In the genomic region with DNA sequence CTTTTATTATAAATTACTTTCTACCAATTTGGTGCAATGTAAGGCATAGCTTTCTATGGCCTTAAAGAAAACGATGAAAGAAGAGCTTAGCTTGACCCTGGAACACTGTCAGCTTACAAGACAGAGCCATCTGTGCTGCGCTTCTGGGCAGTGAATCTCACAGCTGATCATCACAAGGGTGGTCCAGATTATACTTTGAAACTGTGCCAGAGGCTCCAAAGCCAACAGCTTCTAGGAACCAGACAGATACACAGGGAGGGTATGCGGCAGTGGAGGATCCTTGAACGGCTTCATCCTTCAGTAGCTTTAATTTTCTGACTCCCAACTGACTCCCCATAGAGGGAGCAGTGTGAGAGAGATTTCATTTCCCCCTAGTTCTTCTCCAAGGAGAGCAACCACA, we compare ENCODE assay signal across 20 mouse cellular contexts. TPM values are rescaled to one million over a fixed set of nuclear protein-coding genes. Genes with fewer than 3 reads are reported as not detected.
DNase-seq lines count a peak whose midpoint lies in the region; ATAC-seq and TF ChIP-seq lines count a peak whose summit lies in the region.
"Had no signal": no experiment of that assay in that cellular context is flagged by ENCODE, and none has a peak within 500 bp of the region (broad histone marks: within the 10 kb centered on the region; RNA-seq: fewer than 3 reads in every experiment).

No protein-coding gene starts in this region.

- 82% methylated on average over 4 of the region's 4 CpGs for WGBS in forebrain, embryonic 14.5 days
- 93% methylated on average over 4 of the region's 4 CpGs for WGBS in forebrain, embryonic 10.5 days
- 56% methylated on average over 4 of the region's 4 CpGs for WGBS in lung, embryonic 14.5 days
- 71% methylated on average over 4 of the region's 4 CpGs for WGBS in midbrain, embryonic 15.5 days

- no peak for TF ChIP-seq CTCF in lung, embryonic 14.5 days (IDR thresholded peaks at IDR 0.05; ENCODE audit: low read depth)
- no peak for TF ChIP-seq CTCF in brain, embryonic 14.5 days (IDR thresholded peaks at IDR 0.05; ENCODE audit: borderline replicate concordance, extremely low read depth, insufficient read depth, insufficient read length)

- DNase-seq in forebrain, embryonic 14.5 days (ENCODE audit: low spot score), result peak; percentile 39
- DNase-seq in forebrain, embryonic 10.5 days (ENCODE audit: extremely low spot score, low spot score), result no peak
- peak; percentile 50 for DNase-seq in lung, embryonic 14.5 days
- DNase-seq in lung, postnatal 36 days, result no peak
- peak; percentile 60 for DNase-seq in brain, embryonic 14.5 days (ENCODE audit: low read depth)
- DNase-seq: kidney, adult 2 months; layer of hippocampus, postnatal 36 days; right cerebral cortex, postnatal 25 days; thymus, postnatal 4 days had no signal

- H3K9ac ChIP-seq in forebrain, embryonic 14.5 days (ENCODE audit: low read length), result no peak overlapping the region
- H3K9ac ChIP-seq in lung, embryonic 14.5 days, result no peak overlapping the region
- H3K9ac ChIP-seq in midbrain, embryonic 15.5 days, result no peak overlapping the region
- H3K9ac ChIP-seq: embryonic facial prominence, embryonic 13.5 days; heart, embryonic 15.5 days; limb, embryonic 13.5 days; liver, embryonic 15.5 days had no signal

- H3K4me1 ChIP-seq in forebrain, embryonic 14.5 days (ENCODE audit: control insufficient read depth, insufficient read depth, low read length), result no peaks in the 10 kb centered on the region
- no peaks in the 10 kb centered on the region for H3K4me1 ChIP-seq in forebrain, embryonic 10.5 days
- H3K4me1 ChIP-seq in lung, embryonic 14.5 days (ENCODE audit: insufficient read depth), result no peaks in the 10 kb centered on the region
- H3K4me1 ChIP-seq in midbrain, embryonic 15.5 days, result no peaks in the 10 kb centered on the region
- H3K4me1 ChIP-seq: embryonic facial prominence, embryonic 13.5 days; heart, embryonic 15.5 days; liver, embryonic 15.5 days had no signal

- H3K9me3 ChIP-seq in forebrain, embryonic 14.5 days (replicated peaks; ENCODE audit: control insufficient read depth, low read length), result no peaks in the 10 kb centered on the region
- no peaks in the 10 kb centered on the region for H3K9me3 ChIP-seq in forebrain, embryonic 10.5 days
- H3K9me3 ChIP-seq in lung, embryonic 14.5 days (ENCODE audit: low read depth, low read length), result no peaks in the 10 kb centered on the region
- no peaks in the 10 kb centered on the region for H3K9me3 ChIP-seq in midbrain, embryonic 15.5 days
- H3K9me3 ChIP-seq: embryonic facial prominence, embryonic 13.5 days; heart, embryonic 15.5 days; limb, embryonic 13.5 days had no signal

- H3K27me3 ChIP-seq in forebrain, embryonic 14.5 days (replicated peaks; ENCODE audit: control insufficient read depth, insufficient read depth, low read length), result no peaks in the 10 kb centered on the region
- H3K27me3 ChIP-seq in forebrain, embryonic 10.5 days (ENCODE audit: poor library complexity, severe bottlenecking), result no peaks in the 10 kb centered on the region
- H3K27me3 ChIP-seq in lung, embryonic 14.5 days (ENCODE audit: insufficient read depth, low read length), result no peaks in the 10 kb centered on the region
- no peaks in the 10 kb centered on the region for H3K27me3 ChIP-seq in midbrain, embryonic 15.5 days (replicated peaks)
- H3K27me3 ChIP-seq: embryonic facial prominence, embryonic 13.5 days; heart, embryonic 15.5 days; limb, embryonic 13.5 days; liver, embryonic 15.5 days had no signal

- H3K4me2 ChIP-seq in forebrain, embryonic 14.5 days (ENCODE audit: low read length), result no peak overlapping the region
- H3K4me2 ChIP-seq in lung, embryonic 14.5 days, result no peak overlapping the region
- H3K4me2 ChIP-seq in midbrain, embryonic 15.5 days, result no peak overlapping the region
- H3K4me2 ChIP-seq: embryonic facial prominence, embryonic 13.5 days; heart, embryonic 15.5 days; limb, embryonic 13.5 days; liver, embryonic 15.5 days had no signal

- ATAC-seq in forebrain, embryonic 14.5 days, result peak; percentile 32; the same call in 1 of the 2 replicates
- peak; percentile 44; the same call in 1 of the 2 replicates for ATAC-seq in lung, embryonic 14.5 days (ENCODE audit: insufficient read depth)
- peak; percentile 60; the same call in 1 of the 2 replicates for ATAC-seq in midbrain, embryonic 15.5 days (replicated peaks)
- ATAC-seq in CD4-positive, CD25-positive, alpha-beta regulatory T cell, adult 4 months, result no peak

- no peak overlapping the region for H3K4me3 ChIP-seq in forebrain, embryonic 14.5 days (ENCODE audit: low read depth, low read length)
- H3K4me3 ChIP-seq in forebrain, embryonic 10.5 days, result no peak overlapping the region
- no peak overlapping the region for H3K4me3 ChIP-seq in lung, embryonic 14.5 days (ENCODE audit: low read depth, low read length)
- H3K4me3 ChIP-seq in midbrain, embryonic 15.5 days, result no peak overlapping the region
- H3K4me3 ChIP-seq: embryonic facial prominence, embryonic 13.5 days; heart, embryonic 15.5 days; limb, embryonic 13.5 days; liver, embryonic 15.5 days had no signal

- H3K36me3 ChIP-seq in forebrain, embryonic 14.5 days (ENCODE audit: control insufficient read depth, insufficient read depth, low read length), result no peaks in the 10 kb centered on the region
- H3K36me3 ChIP-seq in forebrain, embryonic 10.5 days (replicated peaks), result no peaks in the 10 kb centered on the region
- H3K36me3 ChIP-seq in lung, embryonic 14.5 days (ENCODE audit: insufficient read depth), result no peaks in the 10 kb centered on the region
- no peaks in the 10 kb centered on the region for H3K36me3 ChIP-seq in midbrain, embryonic 15.5 days (replicated peaks)
- H3K36me3 ChIP-seq: embryonic facial prominence, embryonic 13.5 days; heart, embryonic 15.5 days; limb, embryonic 13.5 days; liver, embryonic 15.5 days had no signal

- H3K27ac ChIP-seq in forebrain, embryonic 14.5 days (ENCODE audit: low read depth, low read length), result no peak overlapping the region
- H3K27ac ChIP-seq in forebrain, embryonic 10.5 days, result no peak overlapping the region
- H3K27ac ChIP-seq in lung, embryonic 14.5 days (ENCODE audit: low read depth), result no peak overlapping the region
- no peak overlapping the region for H3K27ac ChIP-seq in midbrain, embryonic 15.5 days
- H3K27ac ChIP-seq: embryonic facial prominence, embryonic 13.5 days; heart, embryonic 15.5 days; limb, embryonic 13.5 days; liver, embryonic 15.5 days had no signal

- TF ChIP-seq POLR2A in brain, embryonic 14.5 days (IDR thresholded peaks at IDR 0.05; ENCODE audit: borderline replicate concordance, extremely low read depth, insufficient read depth, insufficient read length, poor library complexity, severe bottlenecking), result no peak

RNA-seq across cellular contexts. Expression of a gene that starts 28.5 kb away (rescaled TPM):
- polyA plus RNA-seq in forebrain, embryonic 14.5 days (2014; fragmentation: Nextera tagmentation; extraction: Ambion mirVana), result not detected in 2 replicates
- not detected in 2 replicates for polyA plus RNA-seq in forebrain, embryonic 10.5 days (2016; fragmentation: Nextera tagmentation; extraction: Ambion mirVana)
- 1.8 and 2.6 TPM in 2 replicates for polyA plus RNA-seq in lung, embryonic 14.5 days (2014; fragmentation: Nextera tagmentation; extraction: Ambion mirVana)
- polyA plus RNA-seq in brain, embryonic 14.5 days (2012; rRNA removed), result not detected in 2 replicates
- polyA plus RNA-seq in midbrain, embryonic 15.5 days (2015; fragmentation: Nextera tagmentation; extraction: Ambion mirVana), result 0.14 TPM in 1 of 2 replicates, not detected in the other
- polyA plus RNA-seq in CD4-positive, CD25-positive, alpha-beta regulatory T cell, adult 4 months (2017; shearing (Covaris generic)), result not detected
- polyA plus RNA-seq: C2C12; cortical plate, adult 2 months; embryonic facial prominence, embryonic 13.5 days; gonadal fat pad, adult 2 months; heart, embryonic 15.5 days; liver, embryonic 15.5 days; neural tube, embryonic 14.5 days; testis, adult 2 months had no signal

Comparison
In these comparisons a context has a peak if more than half of its experiments do, and no peak if none do; other contexts are left out.
1. DNase-seq: peak in forebrain, embryonic 14.5 days (single experiment), lung, embryonic 14.5 days (single experiment) and brain, embryonic 14.5 days (single experiment); none in forebrain, embryonic 10.5 days (single experiment) and lung, postnatal 36 days (single experiment).